Mouse (Mus musculus): ENCODE measurements around the gene Iqcg.

- TF ChIP-seq CTCF (IDR thresholded peaks at IDR 0.05; ENCODE audit: borderline replicate concordance, insufficient read depth, low read depth, low read length): no peak
- TF ChIP-seq POLR2A (IDR thresholded peaks at IDR 0.05; ENCODE audit: borderline replicate concordance, insufficient read depth, low read length): no peak
Observed at GRCm38 (mm10) chr16:33059471-33059870, 3.5 kb upstream of the Iqcg start.

All from cerebellum, adult 2 months (tissue).